Mouse (Mus musculus) embryonic fibroblast, embryonic 13.5 days (primary cell): ENCODE data around the gene Ccdc85c. TPM values are rescaled to one million over a fixed set of nuclear protein-coding genes. Genes with fewer than 3 reads are reported as not detected.

Experiments used
- H3K27ac ChIP-seq: 2 replicates; pipeline ENCODE4 v1.5.1; 2012; ENCODE audit warnings: low read length, control low read depth, inconsistent platforms; ENCODE audit not compliant: insufficient read depth
- H3K4me1 ChIP-seq: 2 replicates; pipeline ENCODE4 v1.6.1; 2011; ENCODE audit warnings: low read length; ENCODE audit not compliant: control insufficient read depth, insufficient read depth
- H3K4me3 ChIP-seq: 2 replicates; pipeline ENCODE4 v1.5.1; 2011; ENCODE audit warnings: mild to moderate bottlenecking, control low read depth, low read length; ENCODE audit not compliant: insufficient read depth
- CTCF ChIP-seq: IDR thresholded peaks from 2 replicates; pipeline ENCODE4 v1.5.1; 2011; ENCODE audit warnings: mild to moderate bottlenecking, control low read depth, low read length, moderate library complexity, borderline replicate concordance; ENCODE audit not compliant: insufficient read depth
- POLR2A ChIP-seq: IDR thresholded peaks from 2 replicates; pipeline ENCODE4 v1.6.1; 2011; ENCODE audit warnings: low read depth, mild to moderate bottlenecking, control low read depth, low read length, moderate library complexity
- polyA plus RNA-seq: library from polyadenylated mRNA; stranded (reverse); fragments of >200 nt; gene quantifications from 2 replicates; pipeline ENCODE4 v1.2.4, GENCODE M21; 2011; ENCODE audit warnings: low read depth; ENCODE audit not compliant: missing spikeins, insufficient read length

The Ccdc85c gene
- polyA plus RNA-seq, 1 experiment, result 2.7 TPM

GRCm38 (mm10) chr12:108278221-108278918 lies 3.1 kb upstream of the Ccdc85c start:
- no peak overlapping the region for H3K27ac ChIP-seq
- H3K4me1 ChIP-seq, result 0 out of 2 replicates have a peak, but pooled peaks cover 5% of the 10 kb centered on the region
- H3K4me3 ChIP-seq, result no peak overlapping the region
- TF ChIP-seq CTCF (no peak), POLR2A (no peak)

DNA sequence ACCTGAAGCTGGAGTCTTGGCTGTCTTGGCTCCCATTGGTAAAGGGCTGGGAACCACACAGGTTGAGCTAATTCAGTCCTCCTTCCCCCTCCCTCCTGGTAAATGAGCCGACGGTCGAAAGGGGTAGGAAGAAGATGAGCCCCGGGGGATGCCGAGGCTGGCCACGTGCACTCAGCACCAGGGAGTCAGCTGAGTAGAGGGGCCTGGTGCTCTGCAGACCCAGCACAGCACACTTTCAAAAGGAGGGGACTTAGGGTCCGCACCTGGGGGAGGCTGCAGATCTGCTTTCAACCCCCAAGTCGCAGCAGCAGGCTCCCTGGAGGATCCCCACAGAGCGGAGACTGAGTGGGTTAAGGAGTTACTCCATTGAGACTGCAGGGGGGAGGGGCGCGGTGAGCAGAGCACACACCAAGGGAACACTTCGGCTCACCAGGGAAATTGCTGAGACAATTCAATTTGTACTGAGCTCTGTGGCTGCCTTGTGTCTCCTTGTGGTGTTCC lies 2.2 kb upstream of the Ccdc85c start:
- Histone ChIP-seq H3K4me3 (no peak overlapping the region), H3K4me1 (0 out of 2 replicates have a peak, but pooled peaks cover 5% of the 10 kb centered on the region), H3K27ac (no peak overlapping the region)
- TF ChIP-seq CTCF (no peak), POLR2A (no peak)

GRCm38 (mm10) chr12:108275920-108276822 lies 946 bp upstream of the Ccdc85c start:
- Histone ChIP-seq H3K27ac (no peak overlapping the region), H3K4me1 (0 out of 2 replicates have a peak, but pooled peaks cover 5% of the 10 kb centered on the region), H3K4me3 (peak overlapping the region; percentile 63)
- no peak for TF ChIP-seq POLR2A
- TF ChIP-seq CTCF, result no peak

GRCm38 (mm10) chr12:108275508-108275890 lies 274 bp upstream of the Ccdc85c start:
- H3K4me3 ChIP-seq, result peak overlapping the region; percentile 63
- TF ChIP-seq POLR2A (peak; percentile 47; the same call in 1 of the 2 replicates), CTCF (no peak)
- H3K4me1 ChIP-seq, result 0 out of 2 replicates have a peak, but pooled peaks cover 5% of the 10 kb centered on the region
- H3K27ac ChIP-seq, result no peak overlapping the region

GRCm38 (mm10) chr12:108274313-108274595 lies 971 bp downstream of the Ccdc85c start:
- no peak for TF ChIP-seq CTCF
- no peak for TF ChIP-seq POLR2A
- H3K27ac ChIP-seq, result no peak overlapping the region
- peak overlapping the region; percentile 17; the same call in 1 of the 2 replicates for H3K4me3 ChIP-seq

DNA sequence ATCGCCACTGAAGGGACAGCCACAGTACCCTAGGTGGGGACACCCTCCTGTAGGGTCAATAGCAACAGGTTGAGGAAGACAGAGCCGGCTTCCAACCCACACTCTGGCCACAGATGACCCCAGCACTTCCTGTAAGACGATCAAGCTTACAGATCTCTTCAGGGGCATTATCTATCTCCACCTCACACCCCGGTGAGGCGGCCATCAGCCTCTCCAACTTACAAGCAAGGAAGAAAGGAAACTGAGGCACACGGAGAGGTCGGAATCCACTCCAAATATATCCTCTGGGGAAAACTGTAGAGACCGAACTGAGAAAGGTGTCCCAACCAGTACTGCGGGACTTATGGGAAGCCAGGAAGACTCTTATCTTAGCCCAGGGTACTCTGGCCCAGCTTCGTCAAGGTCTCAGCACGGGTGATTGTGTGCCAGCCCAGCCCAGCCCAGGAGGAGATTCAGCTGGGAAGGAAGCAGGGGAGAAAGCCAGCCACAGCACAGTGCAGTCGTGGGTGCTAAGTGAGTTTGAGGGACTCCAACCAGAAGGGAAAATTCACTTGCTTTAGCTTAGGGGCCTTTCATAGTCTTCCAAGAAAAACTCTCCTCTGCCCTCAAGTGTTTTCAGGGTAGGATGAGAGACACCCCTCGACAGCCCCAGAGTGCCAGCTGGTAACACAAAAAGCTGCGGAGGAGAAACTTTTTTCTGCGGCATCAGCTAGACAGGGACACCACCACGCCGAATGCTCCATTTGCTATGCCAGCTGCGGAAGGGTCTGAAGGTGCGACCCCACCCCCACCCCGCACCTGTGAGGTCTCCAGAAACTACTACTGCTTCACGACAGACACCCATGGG lies 1.5 kb downstream of the Ccdc85c start:
- no peak overlapping the region for H3K27ac ChIP-seq
- TF ChIP-seq POLR2A, result no peak
- TF ChIP-seq CTCF, result no peak
- H3K4me3 ChIP-seq, result peak overlapping the region; percentile 17; the same call in 1 of the 2 replicates
- H3K4me1 ChIP-seq, result 0 out of 2 replicates have a peak, but pooled peaks cover 5% of the 10 kb centered on the region

More at GRCm38 (mm10) chr12:108274313-108274595, 971 bp downstream of the Ccdc85c start:
- 0 out of 2 replicates have a peak, but pooled peaks cover 5% of the 10 kb centered on the region for H3K4me1 ChIP-seq

GRCm38 (mm10) chr12:108272143-108272635 lies 3.0 kb downstream of the Ccdc85c start:
- no peak for TF ChIP-seq POLR2A
- no peak for TF ChIP-seq CTCF
- Histone ChIP-seq H3K4me1 (0 out of 2 replicates have a peak, but pooled peaks cover 5% of the 10 kb centered on the region), H3K4me3 (no peak overlapping the region), H3K27ac (no peak overlapping the region)

- TF ChIP-seq POLR2A, result no peak
- no peak for TF ChIP-seq CTCF
- H3K4me3 ChIP-seq, result no peak overlapping the region
- 0 out of 2 replicates have a peak, but pooled peaks cover 2% of the 10 kb centered on the region for H3K4me1 ChIP-seq
Measured at GRCm38 (mm10) chr12:108271351-108272142, 3.7 kb downstream of the Ccdc85c start.

More at GRCm38 (mm10) chr12:108271351-108272142, 3.7 kb downstream of the Ccdc85c start:
- H3K27ac ChIP-seq, result no peak overlapping the region
